Mouse (Mus musculus) C2C12 (cell line): ENCODE measurements around the gene Gnl1.

Source experiments
- CEBPB ChIP-seq: IDR thresholded peaks from one replicate; pipeline ENCODE4 v1.6.1; 2011; ENCODE audit warnings: low read depth, mild to moderate bottlenecking, control low read depth, moderate library complexity
- CTCF ChIP-seq: IDR thresholded peaks from one replicate; pipeline ENCODE4 v1.5.1; 2011; ENCODE audit not compliant: control insufficient read depth, insufficient read depth, insufficient read length
- FOSL1 ChIP-seq: IDR thresholded peaks from one replicate; pipeline ENCODE4 v1.8.0; 2011; ENCODE audit warnings: mild to moderate bottlenecking, low read length; ENCODE audit not compliant: poor library complexity, insufficient read depth, severe bottlenecking
- MAX ChIP-seq: IDR thresholded peaks from one replicate; pipeline ENCODE4 v1.6.1; 2011; ENCODE audit warnings: mild to moderate bottlenecking, control low read depth
- MYOD1 ChIP-seq: IDR thresholded peaks from one replicate; pipeline ENCODE4 v1.6.1; 2011; ENCODE audit warnings: low read depth; ENCODE audit not compliant: control insufficient read depth, insufficient read length
- MYOG ChIP-seq: IDR thresholded peaks from one replicate; pipeline ENCODE4 v1.6.1; 2011; ENCODE audit not compliant: control insufficient read depth, insufficient read length; ENCODE audit errors: extremely low read depth
- USF1 ChIP-seq: IDR thresholded peaks from one replicate; pipeline ENCODE4 v1.6.1; 2011; ENCODE audit warnings: low read depth, mild to moderate bottlenecking, control low read depth, moderate library complexity

DNA sequence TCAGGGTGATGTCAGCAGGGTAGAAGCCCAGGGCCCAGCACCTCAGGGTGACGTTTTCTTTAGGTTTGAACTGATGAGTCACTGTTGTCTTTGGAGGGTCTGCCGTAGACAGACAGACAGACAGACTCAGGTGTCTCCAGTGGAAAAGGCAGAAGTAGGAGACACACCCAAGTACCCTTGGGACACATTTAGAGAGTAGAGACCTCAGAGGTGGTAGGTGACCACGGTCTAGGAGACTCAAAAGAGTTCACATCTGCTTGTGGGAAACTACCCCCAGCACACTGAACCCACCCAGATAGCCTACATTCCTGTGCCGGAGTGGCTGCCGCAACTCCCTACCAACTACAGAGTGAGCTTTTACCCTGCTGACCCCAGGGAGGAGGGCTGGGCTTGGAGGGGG, 35.3 kb downstream of the Gnl1 start:
- TF ChIP-seq CTCF (no peak), CEBPB (no peak), MAX (no peak), USF1 (no peak), MYOD1 (no peak), FOSL1 (no peak), MYOG (no peak)
